Mouse (Mus musculus) adrenal gland, postnatal 25 days (tissue): ENCODE data around the gene Fntb. TPM values are rescaled to one million over a fixed set of nuclear protein-coding genes. Genes with fewer than 3 reads are reported as not detected.
"Not testable (repeated sequence)": the region's sequence is repeated elsewhere in the genome, so short reads cannot be mapped to it uniquely, and the experiment has no call there.

Experiments used
- DNase-seq: peaks from one replicate; pipeline ENCODE4 v3.0.0; 2021; ENCODE audit warnings: mixed read lengths
- total RNA-seq: library from RNA; stranded (reverse); gene quantifications from 2 replicates; pipeline ENCODE4 v1.2.3, GENCODE M21; 2021

Fntb gene
- total RNA-seq, 1 experiment from 2014 or later = 15.0 TPM

DNA sequence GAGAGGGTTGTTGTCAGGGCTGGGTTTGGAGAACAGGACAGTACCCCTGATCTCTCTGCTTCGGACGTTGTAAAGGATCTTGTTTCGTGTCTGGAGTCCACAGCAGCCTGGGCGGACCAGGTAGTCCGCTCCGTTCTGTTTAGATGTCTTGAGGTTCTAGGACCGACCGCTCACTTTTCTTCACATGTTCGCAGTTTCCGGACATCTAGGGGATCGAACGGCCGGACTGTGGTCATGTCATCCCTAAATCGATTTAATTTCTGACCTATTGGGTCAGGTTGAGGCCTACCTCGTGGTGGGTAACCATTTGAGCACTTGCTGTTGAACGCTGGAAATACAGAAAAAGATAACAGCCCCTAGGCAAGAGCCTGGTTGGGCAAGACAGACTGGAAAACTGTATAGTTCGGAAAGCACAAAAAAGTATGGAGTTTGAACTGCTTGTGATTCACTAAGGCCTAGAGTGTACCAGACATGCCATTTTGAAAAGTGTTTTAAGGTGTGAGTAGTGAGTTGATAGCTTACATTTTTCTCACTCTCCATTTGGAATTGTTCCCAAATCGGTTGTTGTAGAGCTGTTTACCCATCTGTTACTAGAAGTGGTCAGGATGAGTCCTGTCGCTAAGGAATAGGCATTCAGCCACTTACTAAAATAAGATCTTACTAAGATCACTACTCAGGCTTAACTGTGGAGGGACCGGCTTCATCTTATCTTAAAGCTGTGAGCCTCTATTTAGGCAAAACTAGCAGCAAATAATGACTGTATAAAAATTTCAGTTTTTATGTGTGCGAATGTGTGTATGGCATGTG, 72.7 kb downstream of the Fntb start:
- DNase-seq = no peak

DNA sequence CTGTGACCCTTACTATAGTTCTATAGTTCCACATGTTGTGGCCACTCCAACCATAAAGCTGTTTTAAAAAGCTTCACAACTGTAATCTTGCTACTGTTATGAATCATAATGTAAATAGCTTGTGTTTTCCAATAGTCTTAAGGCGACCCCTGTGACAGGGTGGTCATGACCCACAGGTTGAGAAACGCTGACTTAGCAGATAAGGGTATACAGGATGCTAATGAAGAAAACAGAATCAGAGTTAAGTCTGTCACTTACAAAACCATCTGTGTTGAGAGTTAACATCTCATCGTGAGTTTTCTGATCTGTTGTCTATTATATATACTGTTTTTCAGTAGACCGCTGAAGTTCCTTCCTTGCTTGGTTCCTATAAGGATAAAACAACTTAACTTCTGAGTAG, 73.9 kb downstream of the Fntb start:
- DNase-seq = no peak

DNA sequence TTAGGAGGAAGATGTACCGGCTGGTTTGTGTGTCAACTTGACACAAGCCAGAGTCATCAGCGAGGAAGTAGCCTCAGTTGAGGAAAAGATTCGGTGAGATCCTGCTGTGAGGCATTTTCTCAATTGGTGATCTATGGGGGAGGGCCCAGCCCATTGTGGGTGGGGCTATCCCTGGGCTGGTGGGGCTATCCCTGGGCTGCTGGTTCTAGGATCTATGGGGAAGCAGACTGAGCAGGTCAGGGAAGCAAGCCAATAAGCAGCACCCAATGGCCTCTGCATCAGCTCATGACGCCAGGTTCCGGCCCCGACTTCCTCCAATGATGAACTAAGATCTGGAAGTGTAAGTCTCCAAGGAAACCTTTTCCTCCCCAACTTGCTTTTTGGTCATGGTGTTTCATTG, 74.7 kb downstream of the Fntb start:
- DNase-seq = no peak

DNA sequence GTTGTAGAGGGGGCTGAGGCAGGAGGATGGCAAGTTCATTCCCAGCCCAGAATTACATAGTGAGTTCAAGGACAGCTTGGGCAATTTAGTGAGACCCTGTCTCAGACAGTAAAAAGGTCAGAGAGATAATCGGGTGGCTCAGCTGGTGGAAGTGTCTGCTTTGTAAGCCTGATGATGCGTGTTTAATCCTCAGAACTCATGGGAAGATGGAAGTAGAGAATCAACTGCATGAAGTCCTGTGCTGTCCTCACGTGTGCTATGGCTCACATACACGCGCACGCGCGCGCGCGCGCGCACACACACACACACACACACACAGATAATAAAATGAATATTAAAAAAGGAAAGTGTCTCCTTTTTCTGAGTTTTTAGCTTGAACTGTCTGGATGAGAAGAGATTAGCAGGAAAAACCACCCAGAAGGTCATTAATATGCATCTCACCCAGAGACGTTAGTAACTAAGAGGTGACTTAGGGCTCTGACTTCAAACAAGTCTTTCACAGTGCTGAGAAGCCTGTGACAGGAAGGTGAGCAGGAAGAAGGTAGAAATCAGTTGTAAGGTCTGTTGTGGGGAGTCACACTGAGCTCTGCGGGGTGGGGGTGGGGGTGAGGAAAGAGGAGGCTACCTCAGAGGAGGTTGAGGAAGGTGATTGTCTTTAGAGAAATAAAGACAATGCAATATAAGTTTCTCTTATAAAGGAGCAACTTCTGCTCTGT, 79.1 kb downstream of the Fntb start:
- DNase-seq = no peak

DNA sequence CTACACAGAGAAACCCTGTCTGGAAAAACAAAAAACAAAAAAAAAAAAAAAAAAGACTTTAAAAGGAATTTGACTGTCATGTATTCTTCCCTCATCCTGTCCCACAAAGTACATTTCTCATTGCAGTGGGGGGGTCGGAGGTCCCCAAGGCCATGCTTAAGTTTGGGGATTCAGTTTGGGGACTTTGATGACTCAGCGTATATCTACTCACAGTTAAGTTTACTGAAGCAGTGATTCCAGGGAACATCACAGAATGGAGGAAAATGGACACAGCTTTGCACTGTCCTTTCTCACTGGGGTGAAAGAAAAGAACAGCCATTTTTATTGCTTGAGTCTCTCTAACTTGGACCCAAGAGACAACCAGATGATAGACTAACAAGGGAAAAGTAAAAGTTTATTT, 87.0 kb downstream of the Fntb start:
- no peak for DNase-seq

DNA sequence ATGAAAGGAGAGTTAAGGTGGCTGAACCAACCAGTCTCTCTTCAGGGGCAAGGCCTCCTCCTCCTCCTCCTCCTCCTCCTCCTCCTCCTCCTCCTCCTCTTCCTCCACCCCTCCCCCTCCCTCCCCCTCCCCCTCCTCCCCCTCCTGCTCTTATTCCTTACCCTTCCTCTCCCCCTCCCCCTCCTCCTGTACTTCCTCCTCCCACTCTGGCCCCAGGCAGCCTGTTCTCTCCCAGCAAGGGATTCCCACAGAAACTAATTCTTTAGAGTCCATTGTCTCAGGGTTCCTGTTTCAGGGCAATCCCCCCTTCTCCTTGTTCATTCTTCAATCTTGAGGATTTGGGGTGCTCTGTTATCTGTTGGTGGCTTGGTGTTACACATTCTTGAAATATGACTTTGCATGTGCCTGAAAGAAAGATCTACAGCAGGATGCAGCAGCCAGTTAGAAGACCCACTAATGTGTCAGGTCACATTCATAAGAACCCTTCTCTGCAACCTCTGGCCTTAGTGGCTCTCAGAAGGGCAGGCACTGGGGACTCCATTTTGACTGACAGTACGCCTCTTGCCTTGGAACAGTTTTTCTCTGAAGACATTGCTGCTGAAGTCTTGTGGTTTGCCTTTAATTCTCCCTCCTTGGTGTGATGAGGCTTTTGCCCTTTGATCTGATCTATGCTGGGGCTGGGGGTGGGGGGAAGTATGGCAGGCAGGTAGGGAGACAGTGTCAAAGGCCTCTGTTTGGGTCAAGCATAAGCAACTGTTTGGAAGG, 88.2 kb downstream of the Fntb start:
- no peak for DNase-seq

DNA sequence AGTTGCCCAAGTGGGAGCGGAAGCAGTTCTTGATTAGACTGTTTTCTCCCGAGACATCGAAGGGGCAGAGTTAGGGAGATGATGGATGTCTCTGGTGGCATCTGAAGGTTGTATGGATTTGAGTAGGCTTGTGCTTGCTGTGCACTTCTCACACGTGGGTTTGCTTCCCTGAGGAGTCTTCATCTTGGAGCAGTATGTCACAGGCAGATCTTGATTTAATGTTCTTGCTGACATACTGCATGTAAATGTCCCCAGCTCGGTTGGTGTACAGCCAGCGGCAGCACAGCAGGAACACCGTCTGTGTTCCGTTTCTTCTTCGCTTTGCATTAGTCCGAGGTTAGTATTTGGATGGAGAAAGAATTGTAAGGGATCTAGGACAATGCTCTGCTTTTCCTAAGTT, 91.7 kb downstream of the Fntb start:
- DNase-seq = no peak

DNA sequence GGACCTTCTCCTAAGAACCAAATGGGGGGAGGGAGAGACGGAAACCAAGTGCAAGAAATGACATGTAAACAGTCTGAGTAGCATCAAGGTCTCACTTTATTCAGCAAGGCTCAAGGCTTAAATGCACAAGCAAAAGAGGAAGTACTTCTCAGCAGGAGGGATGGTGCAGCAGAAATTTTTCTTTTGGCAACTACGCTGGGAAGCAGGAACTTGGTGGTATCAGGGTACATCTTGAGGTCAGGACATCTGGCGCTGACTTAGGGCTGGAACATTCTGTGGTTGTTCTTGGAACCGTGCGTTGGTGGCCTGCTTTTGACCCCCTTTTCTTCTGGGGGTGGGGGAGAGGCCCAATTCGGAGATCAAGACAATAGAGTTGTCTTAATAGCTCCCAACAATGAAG, 93.4 kb downstream of the Fntb start:
- DNase-seq = not testable (repeated sequence)

DNA sequence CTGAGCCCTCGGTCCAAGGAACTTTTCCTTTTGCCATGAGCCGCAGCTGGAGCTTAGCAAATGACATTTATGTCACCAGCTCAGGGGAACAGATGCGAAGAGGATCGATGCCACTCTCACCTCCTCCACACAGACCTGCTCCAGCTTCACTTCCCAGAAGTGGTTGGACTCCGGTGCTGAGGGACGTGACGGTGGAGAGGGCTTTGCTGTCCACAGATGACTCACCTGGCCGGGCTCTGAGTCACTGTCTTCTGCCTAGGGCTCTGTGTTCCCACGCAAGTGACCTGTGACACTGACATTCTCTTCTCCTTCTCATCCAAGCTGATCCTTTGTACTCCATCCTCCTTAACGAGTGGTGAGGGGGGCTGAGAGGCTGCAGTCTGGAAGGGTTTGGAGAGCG, 98.3 kb downstream of the Fntb start:
- peak; percentile 57 for DNase-seq

DNA sequence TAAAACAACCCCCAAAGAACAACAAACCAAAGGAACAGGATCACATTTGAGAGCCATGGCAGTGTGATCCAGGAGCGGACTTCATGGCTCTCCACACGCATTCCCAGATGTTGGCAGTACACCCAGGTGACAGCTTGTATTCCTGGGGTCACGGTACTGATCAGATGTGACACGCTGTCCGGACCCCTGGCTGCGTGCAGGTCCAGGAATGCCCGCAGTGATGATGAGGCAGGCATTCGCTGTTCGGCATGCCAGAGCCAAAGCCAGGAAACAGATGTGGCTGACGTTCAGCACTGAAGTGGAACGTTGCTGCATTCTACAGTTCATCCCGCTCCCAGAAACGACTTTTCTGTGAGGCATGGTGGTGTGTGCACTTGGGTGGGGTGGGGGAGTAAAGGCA, 99.9 kb downstream of the Fntb start:
- DNase-seq = no peak

DNA sequence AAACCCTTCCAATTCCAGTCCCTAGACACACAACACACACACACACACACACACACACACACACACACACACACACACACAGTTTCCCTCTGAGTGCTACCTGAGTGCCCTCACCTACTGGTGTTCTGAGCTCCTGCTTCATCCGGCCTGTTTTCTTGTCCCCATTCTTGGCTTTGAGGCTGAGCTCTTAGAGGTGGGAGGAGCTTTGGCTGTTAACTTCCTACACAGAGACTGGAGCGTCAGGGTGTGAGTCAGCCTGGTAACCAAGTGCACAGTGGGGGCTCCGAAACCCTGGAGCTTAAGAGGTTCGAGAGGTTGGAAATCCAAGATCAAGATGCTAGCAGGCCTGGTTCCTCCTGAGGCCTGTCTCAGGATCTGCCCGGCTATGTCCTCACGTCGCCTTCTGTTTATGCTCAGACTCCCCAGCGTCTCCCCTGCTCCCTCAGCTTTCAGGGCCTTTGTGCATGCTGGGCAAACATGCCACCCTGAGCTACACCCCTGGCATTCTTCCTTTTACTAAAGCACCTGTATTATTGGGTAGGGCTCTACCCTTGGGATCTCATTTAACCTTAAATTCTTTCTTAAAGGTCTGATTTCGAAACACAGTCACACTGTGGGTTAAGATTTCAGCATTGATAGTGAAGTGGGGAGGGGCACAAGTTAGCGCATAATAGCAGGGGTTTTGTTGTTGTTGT, 102.3 kb downstream of the Fntb start:
- peak; percentile 37 for DNase-seq

DNA sequence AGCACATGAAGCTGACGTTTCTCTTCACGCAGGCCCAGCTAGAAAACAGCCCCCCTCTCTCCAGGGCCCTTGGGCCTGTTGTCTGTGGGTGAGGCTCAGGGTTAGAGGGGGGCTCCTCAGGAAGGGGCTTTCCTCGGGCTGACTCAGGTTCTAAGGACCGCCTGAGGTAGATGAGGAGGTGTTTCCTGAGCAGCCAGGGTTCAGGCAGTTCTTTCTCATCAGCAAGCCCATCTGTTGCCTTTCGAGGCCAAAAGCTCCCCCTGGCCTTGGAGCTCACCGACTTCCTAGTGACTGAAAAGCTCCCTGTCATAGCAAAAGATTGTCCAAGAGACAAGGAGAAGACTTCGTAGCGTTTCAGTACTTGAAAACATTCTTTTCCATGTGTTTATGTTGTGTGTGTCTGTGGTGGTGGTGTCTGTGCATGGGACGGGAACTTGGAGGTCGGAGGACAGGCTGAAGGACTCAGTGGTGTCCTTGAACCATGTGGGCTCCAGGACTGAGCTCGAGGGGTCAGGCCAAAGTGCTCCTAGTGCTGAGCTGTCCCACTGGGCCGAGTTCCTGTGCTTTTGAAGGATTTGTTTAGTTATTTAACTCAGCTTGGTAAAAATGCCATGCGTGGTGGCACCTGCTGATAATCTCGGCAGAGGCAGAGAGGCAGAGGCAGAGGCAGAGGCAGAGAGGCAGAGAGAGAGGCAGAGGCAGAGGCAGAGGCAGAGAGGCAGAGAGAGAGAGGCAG, 103.2 kb downstream of the Fntb start:
- DNase-seq = no peak

DNA sequence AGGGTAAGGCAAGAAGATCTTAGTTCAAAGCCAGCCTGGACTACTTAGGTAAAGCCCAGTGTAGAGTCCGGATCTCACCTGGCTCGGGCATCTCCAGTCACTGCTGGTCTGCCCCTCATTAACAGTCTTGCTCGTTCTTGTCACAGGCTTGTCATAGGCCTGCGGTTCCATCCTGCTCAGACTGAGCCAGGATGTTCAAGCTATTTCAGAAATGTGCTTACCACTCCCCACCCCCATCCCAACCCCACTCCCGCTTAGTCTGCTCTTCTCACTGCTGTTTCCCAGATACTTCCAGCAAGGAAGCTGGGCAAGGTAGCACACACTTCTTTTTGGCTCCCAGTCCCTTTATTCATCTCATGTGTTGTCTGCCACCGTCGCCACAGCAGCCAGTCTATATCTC, 104.2 kb downstream of the Fntb start:
- no peak for DNase-seq

DNA sequence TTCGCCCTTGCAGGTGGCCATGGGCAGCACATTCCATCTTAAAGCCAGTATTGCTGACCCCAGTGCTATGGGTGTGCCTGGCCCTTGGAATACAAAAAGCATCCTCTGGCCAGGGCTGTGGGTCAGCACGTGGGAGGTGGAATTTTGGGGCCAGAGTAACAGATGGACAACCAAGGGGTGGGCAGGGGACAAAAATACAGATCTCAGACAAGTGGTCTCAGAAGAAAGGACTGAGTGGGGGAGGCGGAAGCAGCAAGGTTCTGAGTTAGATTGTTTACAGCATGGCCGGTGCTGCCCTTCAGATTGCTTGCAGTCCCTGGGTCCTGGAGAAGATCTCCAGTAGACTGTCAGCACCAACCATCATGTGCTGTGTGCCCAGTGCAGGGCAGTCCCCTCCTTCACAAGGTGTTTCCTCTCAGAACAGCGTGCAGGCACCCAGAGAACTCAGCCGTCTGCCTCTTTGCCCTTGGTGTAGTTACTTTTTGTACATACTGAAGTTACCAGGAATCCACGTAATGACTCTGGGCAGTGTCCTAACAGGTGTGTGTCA, 107.5 kb downstream of the Fntb start:
- DNase-seq = no peak

DNA sequence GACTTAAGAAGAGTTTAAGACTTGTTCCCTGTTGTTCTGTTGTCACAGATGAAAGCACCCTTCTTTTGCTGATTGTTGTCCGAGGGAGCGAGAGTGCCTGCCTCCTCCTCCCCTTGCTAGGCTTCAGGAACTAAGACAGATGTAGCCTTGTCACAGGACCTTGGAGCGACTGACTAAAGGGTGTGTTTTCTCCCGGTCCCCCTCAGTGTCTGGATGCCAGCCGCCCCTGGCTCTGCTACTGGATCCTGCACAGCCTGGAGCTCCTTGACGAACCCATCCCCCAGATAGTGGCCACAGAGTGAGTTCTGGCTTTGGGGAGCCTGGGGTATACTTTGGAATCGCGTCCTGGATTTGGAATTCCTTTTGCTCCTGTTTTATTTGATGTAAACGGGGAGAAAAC, 109.4 kb downstream of the Fntb start:
- DNase-seq = no peak

DNA sequence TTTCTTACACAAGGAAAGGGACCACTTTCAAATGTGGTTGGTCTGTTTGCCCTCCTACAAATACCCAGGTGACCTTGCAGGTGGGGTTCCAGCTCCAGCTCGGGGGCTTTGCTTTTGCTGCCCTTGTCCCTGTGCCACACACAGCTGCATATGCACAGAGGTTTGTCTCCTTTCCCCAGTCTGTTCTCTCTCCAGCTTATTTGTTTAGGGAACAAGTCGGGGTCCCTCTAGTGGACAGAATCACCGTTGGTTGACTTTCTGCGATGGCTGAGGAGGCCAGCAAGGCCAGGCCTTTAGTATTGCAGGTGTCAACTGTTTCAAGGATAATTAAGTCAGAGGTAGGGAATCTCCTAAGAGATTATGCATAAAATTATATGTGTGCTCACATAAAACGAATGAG, 113.9 kb downstream of the Fntb start:
- DNase-seq = peak; percentile 44

DNA sequence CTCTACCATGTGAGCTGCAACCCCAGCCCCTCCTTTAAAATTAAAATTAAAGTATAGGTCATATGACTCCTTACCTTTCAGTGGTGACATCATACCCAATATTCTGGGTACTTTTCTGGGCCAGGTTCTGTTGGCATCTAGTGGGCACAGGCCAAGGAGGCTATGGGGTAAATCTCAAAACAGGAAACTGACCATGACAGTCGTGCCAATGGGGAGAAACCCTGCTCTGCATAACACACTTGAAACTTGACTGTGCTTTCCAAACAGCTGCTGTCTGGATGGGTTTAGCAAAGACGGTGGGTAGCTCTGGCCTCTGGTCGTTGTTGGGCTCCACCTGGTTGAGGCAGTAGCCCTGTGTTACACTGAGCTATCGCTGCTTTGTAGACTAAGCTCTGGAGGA, 114.7 kb downstream of the Fntb start:
- DNase-seq = no peak

DNA sequence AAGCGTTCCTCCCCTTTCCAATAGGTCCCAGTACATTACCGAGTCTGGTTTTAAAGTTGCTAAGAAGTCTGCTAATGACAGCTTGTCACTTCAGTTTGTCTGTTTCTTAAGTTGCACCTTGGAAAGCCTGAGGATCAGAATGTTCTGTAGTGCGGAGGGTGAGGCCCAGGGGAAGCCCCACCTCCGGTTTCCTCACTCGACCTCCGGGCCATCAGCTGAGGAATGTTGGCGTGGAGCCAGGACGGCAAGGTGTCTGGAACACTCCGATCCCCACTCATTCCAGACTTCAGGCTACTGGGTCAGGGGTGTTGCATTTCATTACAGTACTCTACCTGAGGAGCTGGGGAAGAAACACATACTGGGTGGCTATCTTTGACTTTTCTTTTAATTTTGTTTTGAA, 118.4 kb downstream of the Fntb start:
- peak; percentile 61 for DNase-seq

DNA sequence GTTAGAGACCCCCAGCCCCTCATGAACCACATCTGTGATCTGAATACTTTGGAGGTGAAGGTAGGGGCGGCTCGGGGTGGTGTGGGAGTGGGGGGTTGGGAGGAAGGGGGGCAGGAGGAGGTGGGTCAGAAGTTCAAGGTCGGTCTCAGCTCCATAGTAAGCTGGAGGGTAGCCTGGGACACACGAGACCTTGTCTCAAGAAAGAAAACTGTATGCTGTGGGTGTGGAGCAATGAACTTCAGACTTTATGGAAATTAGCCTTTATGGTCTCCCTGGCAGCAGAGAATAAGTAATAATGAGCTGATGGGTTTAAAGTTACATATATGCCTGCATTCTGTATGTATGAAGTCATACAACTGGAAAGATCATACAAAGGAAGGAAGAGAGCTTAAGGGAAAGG, 119.7 kb downstream of the Fntb start:
- no peak for DNase-seq

DNA sequence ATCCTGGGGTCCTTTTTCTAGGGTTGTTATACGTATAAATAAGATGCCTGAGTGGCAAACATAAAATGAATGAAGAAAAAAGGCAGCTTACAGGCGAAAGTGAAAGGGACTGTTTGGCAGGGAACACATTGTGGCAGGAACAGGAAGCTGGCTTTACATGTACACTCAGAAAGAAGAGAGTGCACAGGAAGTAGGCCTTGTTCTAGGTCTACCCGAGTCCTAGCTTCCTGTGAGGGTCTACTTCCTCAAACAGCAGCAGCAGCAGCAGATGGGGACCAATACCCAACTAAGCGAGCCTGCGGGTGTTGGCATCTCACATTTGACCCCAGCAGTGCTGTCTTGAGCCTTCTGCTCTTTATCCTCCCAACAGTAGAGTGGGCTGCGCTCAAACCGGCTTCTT, 121.4 kb downstream of the Fntb start:
- no peak for DNase-seq

DNA sequence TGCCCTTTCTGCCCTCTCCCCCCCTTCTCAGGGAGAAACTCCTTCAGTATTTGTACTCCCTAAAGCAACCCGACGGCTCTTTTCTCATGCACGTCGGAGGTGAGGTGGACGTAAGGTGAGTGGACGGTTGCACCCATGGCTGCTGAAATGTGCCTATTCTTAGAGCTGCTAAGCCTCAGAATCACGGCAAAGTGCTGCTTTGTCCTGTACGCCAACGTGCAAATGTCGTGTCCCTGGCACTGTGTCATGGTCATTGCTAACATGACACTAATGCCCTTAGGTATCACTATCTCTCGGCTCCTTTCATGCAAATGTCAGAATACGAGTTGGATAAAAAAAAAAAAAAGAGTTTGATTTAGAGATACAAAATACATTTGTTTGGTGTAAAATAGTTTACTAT, 122.6 kb downstream of the Fntb start:
- no peak for DNase-seq
